Mouse (Mus musculus) megakaryocyte, embryonic 14.5 days (primary cell): ENCODE measurements around the gene Gpat3.

Experiments
- FLI1 ChIP-seq: IDR thresholded peaks from 2 replicates; pipeline ENCODE4 v1.6.1; 2012; ENCODE audit warnings: low read length, inconsistent platforms, mixed read lengths
- GATA1 ChIP-seq: IDR thresholded peaks from 3 replicates; pipeline ENCODE4 v1.6.1; 2012; ENCODE audit warnings: mixed read lengths, low read length, inconsistent platforms, borderline replicate concordance

DNA sequence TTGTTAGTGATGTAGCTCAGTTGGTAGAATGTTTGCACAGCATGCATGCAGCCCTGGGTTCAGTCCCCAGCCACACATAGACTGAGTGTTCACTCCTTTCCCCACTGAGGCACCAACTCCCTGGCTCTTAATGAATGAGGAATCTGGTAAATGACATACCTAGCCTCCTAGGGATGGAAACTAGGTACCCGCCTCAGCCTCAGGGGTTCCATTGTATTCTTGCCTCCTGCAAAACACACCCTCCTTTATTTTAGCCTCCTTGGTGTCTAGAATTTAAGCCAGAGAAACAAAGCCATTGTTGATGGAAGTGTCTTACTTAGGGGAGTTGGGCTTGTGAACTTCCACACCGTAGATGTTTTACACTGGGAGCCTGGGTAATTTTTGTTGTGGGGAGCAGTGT is 17.6 kb downstream of the Gpat3 start:
- TF ChIP-seq GATA1 (no peak), FLI1 (no peak)
